Mouse (Mus musculus) heart, embryonic 13.5 days (tissue): ENCODE results near the gene Rsph6a. TPM values are rescaled to one million over a fixed set of nuclear protein-coding genes. Genes with fewer than 3 reads are reported as not detected.
A peak's percentile ranks its signal among the peaks of the same experiment; 100 is the strongest.

Experiments used
- ATAC-seq: fragments of 200-750 bp; cut with Nextera tagmentation; 2 replicates; pipeline ENCODE4 v1.8.0; 2017; ENCODE audit warnings: moderate TSS enrichment; ENCODE audit not compliant: insufficient number of reproducible peaks, low FRiP score, low TSS enrichment; ENCODE audit errors: extremely low read depth
- H3K27ac ChIP-seq: fragments of 300-500 bp; sonication (generic); replicated peaks from 2 replicates; pipeline ENCODE4 v1.5.1; 2015; ENCODE audit warnings: moderate library complexity, mild to moderate bottlenecking, inconsistent platforms
- H3K27me3 ChIP-seq: fragments of 300-500 bp; sonication (generic); replicated peaks from 2 replicates; pipeline ENCODE4 v1.6.1; 2015; ENCODE audit warnings: mild to moderate bottlenecking, inconsistent platforms
- H3K36me3 ChIP-seq: fragments of 300-500 bp; sonication (generic); 2 replicates; pipeline ENCODE4 v1.6.1; 2015; ENCODE audit warnings: mild to moderate bottlenecking, inconsistent platforms
- H3K4me1 ChIP-seq: fragments of 300-500 bp; sonication (generic); 2 replicates; pipeline ENCODE4 v1.6.1; 2015; ENCODE audit warnings: inconsistent platforms
- H3K4me2 ChIP-seq: fragments of 300-500 bp; sonication (generic); 2 replicates; pipeline ENCODE4 v1.6.1; 2015; ENCODE audit warnings: inconsistent platforms, mild to moderate bottlenecking, moderate library complexity
- H3K4me3 ChIP-seq: fragments of 300-500 bp; sonication (generic); 2 replicates; pipeline ENCODE4 v1.5.1; 2015; ENCODE audit warnings: moderate library complexity, mild to moderate bottlenecking, inconsistent platforms
- H3K9ac ChIP-seq: fragments of 300-500 bp; sonication (generic); 2 replicates; pipeline ENCODE4 v1.6.1; 2015; ENCODE audit warnings: inconsistent platforms, mild to moderate bottlenecking, moderate library complexity
- H3K9me3 ChIP-seq: fragments of 300-500 bp; sonication (generic); 2 replicates; pipeline ENCODE4 v1.6.1; 2016; ENCODE audit warnings: inconsistent platforms
- WGBS: fragments of 180-500 bp; shearing (Covaris S2); methylation state at CpG from one replicate; pipeline ENCODE4 v1.1.7; 2015; ENCODE audit warnings: mixed read lengths; 5-methylcytosine and 5-hydroxymethylcytosine counted together
- polyA plus RNA-seq: library from polyadenylated mRNA; unstranded; fragments of >200 nt; fragmentation: Nextera tagmentation; extraction: Ambion mirVana; gene quantifications from 2 replicates; pipeline ENCODE4 v1.2.1, GENCODE M21; 2015

Rsph6a gene
- polyA plus RNA-seq, 1 experiment from 2014 or later: not detected

- peaks cover 25% of the 10 kb centered on the region for H3K4me1 ChIP-seq
- no peak for ATAC-seq
- no peak overlapping the region for H3K27ac ChIP-seq
- no peaks in the 10 kb centered on the region for H3K36me3 ChIP-seq
- H3K9me3 ChIP-seq: no peaks in the 10 kb centered on the region
- peak overlapping the region; percentile 28; the same call in 1 of the 2 replicates for H3K9ac ChIP-seq
- peaks cover 47% of the 10 kb centered on the region for H3K27me3 ChIP-seq
- no peak overlapping the region for H3K4me2 ChIP-seq
- 21% methylated on average over 8 of the region's 8 CpGs for WGBS
- no peak overlapping the region for H3K4me3 ChIP-seq
Measured at GRCm38 (mm10) chr7:19021048-19021447, 33.4 kb upstream of the Rsph6a start.

GRCm38 (mm10) chr7:19022189-19022958 is 32.1 kb upstream of the Rsph6a start:
- Histone ChIP-seq H3K36me3 (no peaks in the 10 kb centered on the region), H3K27me3 (peaks cover 47% of the 10 kb centered on the region), H3K4me3 (no peak overlapping the region), H3K4me2 (no peak overlapping the region), H3K4me1 (peaks cover 30% of the 10 kb centered on the region), H3K27ac (no peak overlapping the region), H3K9ac (no peak overlapping the region; the same call in 1 of the 2 replicates), H3K9me3 (no peaks in the 10 kb centered on the region)
- 49% methylated on average over 18 of the region's 18 CpGs for WGBS
- ATAC-seq: no peak

- Histone ChIP-seq H3K9me3 (no peaks in the 10 kb centered on the region), H3K36me3 (peaks cover 1% of the 10 kb centered on the region; the same call in 1 of the 2 replicates), H3K27me3 (peaks cover 47% of the 10 kb centered on the region), H3K27ac (peak within 1 kb of the TSS; percentile 73), H3K4me1 (peaks cover 30% of the 10 kb centered on the region), H3K4me3 (peak within 1 kb of the TSS; percentile 99), H3K4me2 (peak within 1 kb of the TSS; percentile 94), H3K9ac (peak within 1 kb of the TSS; percentile 99)
- peak; percentile 21; the same call in 1 of the 2 replicates for ATAC-seq
- WGBS: 5% methylated on average over 30 of the region's 30 CpGs
Measured at GRCm38 (mm10) chr7:19023357-19023814, 31.1 kb upstream of the Rsph6a start, which contains the start of gene Foxa3. TSS of gene Foxa3 (minus strand) at chr7:19023538.

- H3K4me3 ChIP-seq: peak within 1 kb of the TSS; percentile 99
- ATAC-seq: peak; percentile 92
- peaks cover 47% of the 10 kb centered on the region for H3K27me3 ChIP-seq
- H3K9me3 ChIP-seq: no peaks in the 10 kb centered on the region
- H3K4me1 ChIP-seq: peaks cover 30% of the 10 kb centered on the region
- H3K4me2 ChIP-seq: peak within 1 kb of the TSS; percentile 94
- under 1% methylated on average over 50 of the region's 50 CpGs for WGBS
- peak within 1 kb of the TSS; percentile 99 for H3K9ac ChIP-seq
- H3K27ac ChIP-seq: peak within 1 kb of the TSS; percentile 73
- peaks cover 9% of the 10 kb centered on the region for H3K36me3 ChIP-seq
Measured at GRCm38 (mm10) chr7:19024096-19024506, 30.4 kb upstream of the Rsph6a start, which contains the start of gene Sympk. TSS of gene Sympk (plus strand) at chr7:19024377.

GRCm38 (mm10) chr7:19024581-19025255 is 29.8 kb upstream of the Rsph6a start:
- Histone ChIP-seq H3K4me2 (peak overlapping the region; percentile 94), H3K27ac (peak overlapping the region; percentile 73), H3K27me3 (peaks cover 41% of the 10 kb centered on the region), H3K9ac (peak overlapping the region; percentile 99), H3K36me3 (peaks cover 15% of the 10 kb centered on the region), H3K9me3 (no peaks in the 10 kb centered on the region), H3K4me1 (peaks cover 30% of the 10 kb centered on the region), H3K4me3 (peak overlapping the region; percentile 99)
- WGBS: 2% methylated on average over 29 of the region's 36 CpGs
- ATAC-seq: peak; percentile 5; the same call in 1 of the 2 replicates

- Histone ChIP-seq H3K9ac (no peak overlapping the region), H3K4me3 (no peak overlapping the region), H3K36me3 (peaks cover 48% of the 10 kb centered on the region), H3K4me1 (peaks cover 23% of the 10 kb centered on the region), H3K9me3 (no peaks in the 10 kb centered on the region), H3K27ac (no peak overlapping the region), H3K27me3 (peaks cover 8% of the 10 kb centered on the region), H3K4me2 (no peak overlapping the region)
- ATAC-seq: no peak
Measured at GRCm38 (mm10) chr7:19028067-19028466, 26.4 kb upstream of the Rsph6a start.

- peak; percentile 15; the same call in 1 of the 2 replicates for ATAC-seq
- no peaks in the 10 kb centered on the region for H3K27me3 ChIP-seq
- H3K27ac ChIP-seq: no peak overlapping the region
- H3K9ac ChIP-seq: no peak overlapping the region
- 67% methylated on average over 6 of the region's 6 CpGs for WGBS
- H3K4me3 ChIP-seq: no peak overlapping the region
- H3K9me3 ChIP-seq: no peaks in the 10 kb centered on the region
- peaks cover 59% of the 10 kb centered on the region for H3K36me3 ChIP-seq
- no peak overlapping the region for H3K4me2 ChIP-seq
- H3K4me1 ChIP-seq: peaks cover 18% of the 10 kb centered on the region
Measured at GRCm38 (mm10) chr7:19029084-19029653, 25.3 kb upstream of the Rsph6a start.

- Histone ChIP-seq H3K4me2 (no peak overlapping the region), H3K4me1 (no peaks in the 10 kb centered on the region), H3K27me3 (no peaks in the 10 kb centered on the region), H3K9ac (no peak overlapping the region), H3K36me3 (peaks cover 83% of the 10 kb centered on the region), H3K27ac (no peak overlapping the region), H3K9me3 (no peaks in the 10 kb centered on the region), H3K4me3 (no peak overlapping the region)
- ATAC-seq: no peak
- WGBS: 58% methylated on average over 4 of the region's 4 CpGs
Measured at GRCm38 (mm10) chr7:19031641-19032040, 22.8 kb upstream of the Rsph6a start.

- H3K27ac ChIP-seq: no peak overlapping the region
- peaks cover 100% of the 10 kb centered on the region for H3K36me3 ChIP-seq
- WGBS: 96% methylated on average over 6 of the region's 6 CpGs
- H3K4me2 ChIP-seq: no peak overlapping the region
- H3K4me3 ChIP-seq: no peak overlapping the region
- no peaks in the 10 kb centered on the region for H3K4me1 ChIP-seq
- no peaks in the 10 kb centered on the region for H3K9me3 ChIP-seq
- ATAC-seq: no peak
- H3K9ac ChIP-seq: no peak overlapping the region
- H3K27me3 ChIP-seq: no peaks in the 10 kb centered on the region
Measured at GRCm38 (mm10) chr7:19044616-19045015, 9.9 kb upstream of the Rsph6a start.

- Histone ChIP-seq H3K9me3 (no peaks in the 10 kb centered on the region), H3K27ac (no peak overlapping the region), H3K4me3 (no peak overlapping the region), H3K27me3 (no peaks in the 10 kb centered on the region), H3K36me3 (peaks cover 100% of the 10 kb centered on the region), H3K9ac (no peak overlapping the region), H3K4me2 (no peak overlapping the region), H3K4me1 (no peaks in the 10 kb centered on the region)
- ATAC-seq: no peak
- WGBS: 86% methylated on average over 11 of the region's 11 CpGs
Measured at GRCm38 (mm10) chr7:19046286-19047069, 8.0 kb upstream of the Rsph6a start.
